Mouse (Mus musculus) gastrocnemius, postnatal 25 days (tissue): ENCODE measurements around the gene Tfap2a. TPM values are rescaled to one million over a fixed set of nuclear protein-coding genes. Genes with fewer than 3 reads are reported as not detected.

Source experiments
- DNase-seq: peaks from one replicate; pipeline ENCODE4 v3.0.0; 2022
- total RNA-seq, 2 experiments: library from RNA; stranded (reverse); gene quantifications; 1 replicate in 1 of 2; 2 replicates in 1 of 2; pipeline ENCODE4 v1.2.3; 2021

Tfap2a gene
- total RNA-seq, 2 experiments from 2014 or later, result not detected

DNA sequence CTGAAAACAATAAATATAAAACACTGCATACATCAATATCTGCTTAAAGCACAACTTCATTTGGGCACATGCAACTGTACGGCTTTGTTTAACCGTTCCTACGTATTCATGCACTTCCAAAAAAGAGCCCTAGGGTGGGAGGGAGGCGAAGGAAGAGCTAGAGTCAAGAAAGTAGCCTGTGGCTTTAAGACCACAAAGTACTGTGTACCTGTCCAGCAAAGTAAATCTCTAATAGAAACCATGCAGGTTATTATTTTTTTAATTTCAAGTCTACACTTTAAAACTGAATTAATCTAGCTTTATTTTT, 25.7 kb downstream of the Tfap2a start:
- DNase-seq, result no peak

DNA sequence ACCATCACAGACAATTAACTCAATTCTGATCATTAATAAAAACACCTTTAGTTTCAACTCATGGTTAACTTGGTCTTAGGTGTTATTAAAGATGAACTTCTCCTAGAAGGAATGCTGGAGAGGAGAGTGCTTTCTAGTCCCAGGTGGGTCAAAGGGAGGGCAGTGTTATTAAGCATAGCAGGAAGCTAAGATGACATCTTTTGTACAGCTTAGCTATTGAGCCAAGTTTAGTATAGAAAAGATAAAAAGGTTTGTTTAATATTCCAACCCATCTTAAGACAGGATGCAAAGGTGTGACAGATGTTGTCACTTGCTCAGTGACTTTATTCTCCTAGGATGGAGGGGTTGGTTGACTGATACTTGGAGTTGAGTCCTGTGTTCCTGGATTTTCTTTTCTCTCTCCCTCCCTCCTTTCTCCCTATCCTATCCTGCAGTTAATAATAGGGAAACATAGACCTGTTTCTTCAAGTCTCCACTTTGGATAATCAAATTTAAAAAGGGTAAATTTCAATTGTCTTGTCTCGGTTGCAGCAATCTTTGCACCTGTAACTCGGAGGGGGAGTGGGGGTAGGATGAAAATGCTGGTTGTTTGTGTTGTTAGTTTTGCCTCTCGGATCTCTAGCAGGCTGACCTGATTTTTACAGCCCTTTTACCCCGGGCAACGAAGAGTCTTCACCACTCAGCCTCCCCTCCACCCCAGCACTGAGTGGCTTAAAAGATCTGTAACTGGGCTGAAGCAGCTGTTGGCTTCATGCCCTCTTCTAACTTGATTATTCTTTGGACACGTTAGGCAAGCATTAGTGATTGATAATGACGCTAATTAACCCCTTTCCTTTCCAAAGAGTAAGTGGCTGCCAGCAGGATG, 26.3 kb downstream of the Tfap2a start:
- no peak for DNase-seq

DNA sequence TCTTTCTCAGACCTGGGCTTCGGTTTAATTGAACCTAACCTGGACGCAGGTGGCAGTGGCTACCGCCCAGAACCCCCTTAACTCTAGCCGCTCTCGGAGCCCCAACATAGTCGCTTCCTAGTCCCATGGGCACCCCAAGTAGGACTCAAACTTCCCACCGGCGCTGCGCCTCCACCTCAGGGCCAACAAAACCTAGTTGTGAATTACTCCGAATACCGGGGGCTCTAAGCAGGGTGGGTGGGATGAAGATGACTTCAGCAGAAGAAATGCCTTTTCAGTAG, 28.2 kb downstream of the Tfap2a start:
- DNase-seq, result no peak

- no peak for DNase-seq
These were observed 28.7 kb downstream of the Tfap2a start for GRCm38 (mm10) chr13:40709321-40710061.

DNA sequence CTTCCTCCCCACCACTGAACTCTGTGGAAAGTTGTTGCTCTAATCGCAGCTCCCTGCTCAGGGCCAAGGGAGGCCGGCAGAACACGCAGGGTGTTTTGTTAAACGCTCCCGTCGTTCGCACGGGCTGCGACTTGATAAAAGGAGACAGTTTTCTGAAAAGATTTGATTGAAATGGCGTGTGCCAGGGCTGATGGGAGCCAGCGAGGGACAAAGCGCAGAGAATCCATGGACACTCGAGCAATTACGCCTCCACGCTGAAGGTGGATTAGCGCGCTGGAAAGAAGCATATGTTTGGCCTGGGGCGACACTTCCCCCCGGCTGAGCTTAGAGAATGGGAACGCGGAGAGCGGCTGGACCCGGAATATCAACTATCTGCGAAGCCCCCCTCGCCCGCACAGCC, 29.3 kb downstream of the Tfap2a start:
- DNase-seq, result no peak

GRCm38 (mm10) chr13:40708271-40708670, 29.9 kb downstream of the Tfap2a start:
- DNase-seq, result no peak

DNA sequence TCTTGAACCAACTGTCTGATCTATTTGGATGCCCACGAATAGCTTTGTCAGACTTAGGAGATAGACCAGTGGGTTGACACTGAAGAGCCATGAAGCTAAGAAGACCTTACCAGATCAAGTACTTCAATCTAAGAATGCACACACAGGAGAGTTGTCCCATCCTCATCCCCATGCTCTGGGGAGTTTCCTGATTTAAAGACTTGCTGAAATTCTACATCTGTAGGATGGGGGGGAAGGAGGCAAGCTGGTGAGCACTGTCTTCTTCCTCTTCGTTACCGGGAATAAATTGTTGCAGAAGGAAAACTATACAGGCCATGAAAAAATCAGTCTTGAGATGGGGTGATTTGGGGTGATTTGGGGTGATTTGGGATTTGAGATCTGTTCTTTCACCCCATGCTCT, 30.5 kb downstream of the Tfap2a start:
- DNase-seq, result no peak

GRCm38 (mm10) chr13:40706612-40707011, 31.6 kb downstream of the Tfap2a start:
- DNase-seq, result no peak

- DNase-seq, result no peak
These were observed 32.3 kb downstream of the Tfap2a start for GRCm38 (mm10) chr13:40705821-40706425.

DNA sequence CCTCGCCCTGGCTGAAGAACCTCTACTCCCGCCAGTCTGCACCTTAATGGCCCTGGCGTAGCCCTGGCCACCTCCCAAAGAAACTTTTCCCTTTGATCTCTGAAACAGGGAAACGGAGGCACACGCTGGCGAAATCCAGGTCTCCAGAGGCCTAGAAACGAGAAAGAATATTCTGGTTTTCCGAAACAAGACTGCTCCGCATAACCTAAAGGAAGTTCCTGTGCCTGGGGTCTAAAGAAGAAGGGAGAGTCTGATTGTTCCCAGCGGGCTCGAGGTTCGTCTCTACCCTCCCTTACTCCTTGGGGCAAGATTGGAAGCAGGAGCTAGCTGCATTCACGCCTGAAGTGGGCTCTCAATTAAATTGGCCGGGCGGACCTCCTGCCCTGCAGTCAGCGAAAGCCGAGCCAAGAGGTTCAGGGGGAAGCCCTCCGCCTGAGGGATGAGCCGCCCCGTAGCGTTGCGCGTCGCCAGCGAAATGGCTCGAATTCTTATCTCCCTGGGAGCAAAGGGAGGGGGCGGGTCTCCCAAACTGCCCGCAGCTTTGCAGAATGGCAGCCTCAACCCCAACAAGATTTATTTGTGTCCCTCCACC, 33.2 kb downstream of the Tfap2a start:
- no peak for DNase-seq

GRCm38 (mm10) chr13:40703982-40704501, 34.1 kb downstream of the Tfap2a start:
- DNase-seq, result no peak

- DNase-seq, result no peak
These were observed 34.9 kb downstream of the Tfap2a start for GRCm38 (mm10) chr13:40703123-40703797.

DNA sequence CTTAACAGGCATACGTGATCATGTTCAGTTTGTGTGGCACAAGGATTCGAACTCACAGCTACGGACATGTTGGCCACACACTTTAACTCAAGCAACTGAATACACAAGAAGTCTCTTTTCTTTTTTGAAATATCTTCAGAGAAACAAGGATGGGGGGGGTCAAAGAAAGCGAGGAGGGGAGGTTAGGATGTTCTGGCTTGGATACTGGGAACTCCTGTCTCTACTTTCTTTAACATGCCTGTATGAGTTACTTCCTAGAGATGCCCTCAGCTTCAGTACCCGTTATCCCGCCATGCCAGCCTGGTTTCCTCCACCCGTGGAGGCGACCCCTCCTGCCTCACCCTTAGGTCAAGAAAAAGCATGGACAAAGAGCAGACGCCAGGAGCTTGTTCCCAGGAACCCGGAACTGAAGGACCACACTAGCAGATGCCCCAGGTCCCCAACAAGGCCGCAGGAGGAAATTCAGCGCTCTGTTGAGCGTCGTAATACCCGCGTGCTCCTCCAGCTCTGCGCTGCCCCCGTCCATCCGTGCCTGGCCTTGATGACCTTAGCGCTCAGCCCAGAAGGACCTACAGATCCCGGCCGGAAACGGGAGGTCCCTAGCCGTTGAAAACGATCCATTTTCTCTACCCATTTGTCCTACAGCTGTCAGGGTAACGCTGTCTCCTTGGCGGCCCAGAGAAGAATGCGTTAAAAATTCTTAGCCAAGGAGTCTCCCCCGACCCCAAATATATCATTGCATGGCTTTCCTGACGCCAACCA, 35.6 kb downstream of the Tfap2a start:
- no peak for DNase-seq

GRCm38 (mm10) chr13:40701691-40702090, 36.5 kb downstream of the Tfap2a start:
- DNase-seq, result no peak

DNA sequence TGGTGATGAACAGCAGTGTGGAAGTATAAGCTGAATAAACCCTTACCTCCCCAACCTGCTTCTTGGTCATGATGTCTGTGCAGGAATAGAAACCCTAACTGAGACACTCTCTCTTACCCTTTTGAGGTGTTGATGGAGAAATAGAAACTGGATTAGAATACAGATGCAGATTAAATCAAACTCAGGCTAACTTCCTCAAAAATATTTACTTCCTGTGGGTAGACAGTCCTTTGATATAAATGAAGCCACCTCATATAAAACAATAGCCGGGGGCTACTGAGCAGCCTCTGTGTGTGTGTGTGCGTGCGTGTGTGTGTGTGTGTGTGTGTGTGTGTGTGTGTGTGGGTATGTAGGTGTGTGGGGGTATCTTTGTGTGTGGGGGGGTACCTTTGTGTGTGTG, 52.4 kb downstream of the Tfap2a start:
- DNase-seq, result no peak

DNA sequence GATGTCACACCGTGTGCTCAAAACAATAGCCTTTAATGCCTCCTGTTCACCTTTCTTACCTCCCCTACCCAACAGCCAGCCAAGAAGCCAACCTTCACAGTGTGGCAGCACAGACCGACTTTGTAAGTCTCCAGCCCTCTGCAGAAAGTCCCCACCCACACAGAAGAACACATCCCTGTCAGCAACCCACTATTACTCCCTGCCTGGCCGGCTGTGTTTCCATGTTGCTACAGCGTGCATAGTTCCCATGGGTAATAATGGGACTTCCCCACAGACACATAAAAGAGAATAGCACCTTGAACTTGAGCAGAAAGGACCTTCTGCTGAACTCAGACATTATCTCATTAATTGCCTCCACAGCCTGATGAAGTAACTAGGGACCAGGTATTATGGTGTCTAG, 61.4 kb downstream of the Tfap2a start:
- DNase-seq, result no peak

Other genes with a start within 250 kb of the Tfap2a start
- 1 to 10 TPM; 4.9 to 5.3 TPM for gene Gcnt2, start 121.4 kb upstream of the Tfap2a start, total RNA-seq